Mouse (Mus musculus) urinary bladder, adult 18-20 months (tissue): ENCODE measurements around the gene Crybb1.

Experiments
- DNase-seq, 2 experiments: peaks; one replicate each; pipeline ENCODE4 v3.0.0; 2022; ENCODE audit warnings: low spot score in 2 of 2, mixed read lengths in 2 of 2

The Crybb1 gene

DNA sequence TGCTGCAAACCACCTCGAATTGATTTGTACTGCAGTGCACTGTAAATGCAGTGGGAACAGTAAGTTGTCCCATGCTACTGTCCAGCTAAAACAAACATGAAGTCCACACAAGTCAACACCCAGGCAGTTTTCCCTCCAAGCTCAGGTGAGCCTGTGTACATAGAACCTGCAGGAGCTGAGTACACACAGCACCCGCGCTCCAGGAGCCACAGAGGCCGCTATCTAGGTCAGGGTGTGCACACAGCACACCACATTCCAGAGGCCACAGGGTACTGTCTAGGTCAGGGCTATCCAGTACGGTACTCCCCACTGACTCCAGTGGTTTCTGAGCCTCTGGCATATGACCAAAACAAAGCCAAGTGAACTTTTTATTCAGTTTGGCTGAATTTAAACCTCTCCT is 46.7 kb downstream of the Crybb1 start:
- DNase-seq, result no peak

DNA sequence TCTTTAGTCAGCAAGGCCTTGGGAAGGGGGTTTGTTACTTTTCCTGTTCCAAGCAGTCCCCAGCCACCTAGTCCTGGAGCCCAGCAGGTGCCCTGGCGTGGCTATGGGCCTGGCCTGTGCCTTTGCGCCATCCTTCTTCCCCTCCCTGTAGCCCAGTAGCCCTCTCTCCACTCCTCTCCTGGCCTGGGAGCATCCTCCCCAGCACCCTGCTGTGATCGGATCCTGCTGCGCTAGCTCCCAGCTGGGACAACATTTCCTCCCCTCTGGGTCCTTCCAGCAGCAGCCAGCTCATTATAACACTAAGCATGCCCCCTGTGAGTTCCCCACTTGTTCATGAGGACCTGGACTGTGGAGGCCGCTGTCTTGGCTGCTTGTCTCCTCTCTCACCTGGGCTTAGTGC is 50.2 kb downstream of the Crybb1 start:
- DNase-seq, result no peak

DNA sequence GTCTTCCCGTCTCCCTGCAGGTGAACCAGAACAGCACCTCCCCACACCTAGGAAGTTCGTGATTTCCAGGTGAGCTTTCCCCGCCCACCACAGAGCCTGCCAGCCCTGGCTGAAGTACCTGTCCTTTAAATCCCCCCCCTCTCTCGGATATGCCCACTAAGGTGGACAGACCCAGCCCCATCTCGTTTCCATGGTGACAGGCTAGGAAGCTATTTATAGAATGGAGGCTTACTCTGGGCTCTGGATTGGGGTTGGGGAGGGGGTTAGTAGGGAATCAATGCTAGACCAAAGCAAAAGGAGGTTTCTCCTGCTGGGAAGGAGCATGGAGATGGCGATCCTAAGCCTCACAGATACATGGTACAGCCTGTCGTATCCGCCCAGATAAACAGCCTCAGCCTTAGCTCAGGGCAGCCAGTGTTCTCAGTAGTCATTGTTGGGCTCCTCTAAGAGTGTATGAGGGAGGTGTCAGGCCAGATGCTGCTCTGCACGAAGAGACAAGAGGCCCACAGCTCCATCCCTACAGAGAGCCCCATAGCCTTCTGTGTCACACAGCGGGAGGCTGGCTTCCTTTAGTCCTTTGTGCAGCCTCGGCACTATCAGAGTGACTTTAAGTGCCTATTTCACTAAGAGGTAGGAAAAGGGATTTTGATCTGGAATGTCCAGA is 57.7 kb downstream of the Crybb1 start:
- no peak for DNase-seq

DNA sequence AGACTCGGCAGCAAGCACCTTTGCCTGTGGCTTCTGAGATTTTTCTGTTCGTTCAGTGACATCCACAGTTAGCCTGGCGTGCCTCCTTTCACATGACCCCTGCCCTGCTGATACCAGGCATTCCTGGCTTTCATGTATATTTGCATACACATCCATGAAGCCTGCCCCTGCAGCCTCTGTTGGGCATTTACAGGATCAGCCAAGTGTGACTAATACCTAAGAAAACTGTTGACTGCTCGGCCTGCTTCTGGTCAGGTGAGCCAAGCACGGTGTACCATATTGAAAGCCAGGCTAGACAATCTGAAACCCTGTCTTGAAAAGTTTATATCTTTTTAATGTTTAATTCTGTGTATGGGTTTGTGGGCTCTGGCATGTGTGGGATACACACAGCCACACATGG is 60.9 kb downstream of the Crybb1 start:
- no peak for DNase-seq

DNA sequence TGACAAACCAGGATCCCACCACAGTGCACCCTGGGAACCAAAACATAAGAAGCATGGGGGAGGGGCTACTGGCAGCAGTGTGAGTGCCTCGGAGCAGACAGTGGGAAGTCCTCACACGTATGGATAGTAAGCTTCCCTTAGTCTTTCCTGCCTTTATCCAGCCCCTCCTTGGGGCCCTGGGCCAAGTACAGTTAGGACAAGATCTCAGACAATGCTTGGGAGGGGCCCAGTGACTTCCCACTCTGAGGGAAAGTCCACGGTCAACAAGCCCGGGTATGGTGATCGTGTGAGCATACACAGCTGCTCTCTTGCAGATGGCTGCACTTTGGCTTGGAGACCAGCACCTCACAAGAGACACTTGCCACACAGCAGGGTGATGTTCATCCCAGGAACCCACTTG is 61.7 kb downstream of the Crybb1 start:
- no peak for DNase-seq
